Mouse (Mus musculus) C2C12 (cell line): ENCODE data around the gene Pikfyve. TPM values are rescaled to one million over a fixed set of nuclear protein-coding genes. Genes with fewer than 3 reads are reported as not detected.
"Not testable (repeated sequence)": the region's sequence is repeated elsewhere in the genome, so short reads cannot be mapped to it uniquely, and the experiment has no call there.

Source experiments
- H3K27me3 ChIP-seq: one replicate; pipeline ENCODE4 v1.6.1; 2011; ENCODE audit not compliant: control insufficient read depth, insufficient read depth, insufficient read length
- H3K36me3 ChIP-seq: one replicate; pipeline ENCODE4 v1.6.1; 2011; ENCODE audit not compliant: control insufficient read depth, insufficient read depth
- H3K4me3 ChIP-seq: one replicate; pipeline ENCODE4 v1.5.1; 2011; ENCODE audit warnings: mild to moderate bottlenecking, control low read depth; ENCODE audit not compliant: poor library complexity, insufficient read depth, severe bottlenecking
- H3K79me2 ChIP-seq: one replicate; pipeline ENCODE4 v1.6.1; 2011; ENCODE audit not compliant: control insufficient read depth, insufficient read depth
- H3K79me3 ChIP-seq: one replicate; pipeline ENCODE4 v1.6.1; 2011; ENCODE audit warnings: low read depth, control low read depth
- H3ac ChIP-seq: one replicate; pipeline ENCODE3; 2011; ENCODE audit warnings: low read depth; ENCODE audit not compliant: control insufficient read depth, insufficient read length
- CEBPB ChIP-seq: IDR thresholded peaks from one replicate; pipeline ENCODE4 v1.6.1; 2011; ENCODE audit warnings: low read depth, mild to moderate bottlenecking, control low read depth, moderate library complexity
- CTCF ChIP-seq: IDR thresholded peaks from one replicate; pipeline ENCODE4 v1.5.1; 2011; ENCODE audit not compliant: control insufficient read depth, insufficient read depth, insufficient read length
- FOSL1 ChIP-seq: IDR thresholded peaks from one replicate; pipeline ENCODE4 v1.8.0; 2011; ENCODE audit warnings: mild to moderate bottlenecking, low read length; ENCODE audit not compliant: poor library complexity, insufficient read depth, severe bottlenecking
- MAX ChIP-seq: IDR thresholded peaks from one replicate; pipeline ENCODE4 v1.6.1; 2011; ENCODE audit warnings: mild to moderate bottlenecking, control low read depth
- MYOD1 ChIP-seq: IDR thresholded peaks from one replicate; pipeline ENCODE4 v1.6.1; 2011; ENCODE audit warnings: low read depth; ENCODE audit not compliant: control insufficient read depth, insufficient read length
- MYOG ChIP-seq: IDR thresholded peaks from one replicate; pipeline ENCODE4 v1.6.1; 2011; ENCODE audit not compliant: control insufficient read depth, insufficient read length; ENCODE audit errors: extremely low read depth
- USF1 ChIP-seq: IDR thresholded peaks from one replicate; pipeline ENCODE4 v1.6.1; 2011; ENCODE audit warnings: low read depth, mild to moderate bottlenecking, control low read depth, moderate library complexity
- polyA plus RNA-seq: library from polyadenylated mRNA; unstranded; fragments of >200 nt; fragmentation: generic; extraction: Trizol; gene quantifications from one replicate; pipeline ENCODE4 v1.2.1, GENCODE M21; 2012; ENCODE audit warnings: missing spikeins

The Pikfyve gene
- polyA plus RNA-seq, 1 experiment, result 3.2 TPM

DNA sequence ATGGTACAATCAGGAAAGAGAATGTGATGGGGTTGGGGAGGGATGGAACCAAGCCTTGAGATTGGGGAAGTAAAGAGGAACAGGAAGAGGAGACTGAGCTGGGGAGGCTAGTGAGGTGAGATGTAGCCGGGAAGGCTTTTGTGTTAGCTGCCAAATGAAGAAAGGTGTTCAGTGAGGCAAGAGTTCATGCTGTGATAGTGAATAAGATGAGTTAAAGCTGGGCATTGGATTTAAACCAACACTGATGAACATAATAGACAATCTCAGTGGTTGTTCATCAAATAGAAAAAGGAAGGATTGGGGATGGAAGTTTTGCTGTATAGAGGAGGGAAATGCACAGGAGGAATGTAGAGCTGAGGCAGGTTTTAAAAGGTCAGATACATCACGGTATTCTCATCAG is 26.7 kb downstream of the Pikfyve start:
- Histone ChIP-seq H3K79me3 (no peaks in the 10 kb centered on the region), H3K79me2 (no peaks in the 10 kb centered on the region), H3K36me3 (peaks cover 32% of the 10 kb centered on the region), H3ac (no peak overlapping the region), H3K4me3 (no peak overlapping the region), H3K27me3 (no peaks in the 10 kb centered on the region)
- no peak for TF ChIP-seq FOSL1
- no peak for TF ChIP-seq USF1
- TF ChIP-seq MAX, result no peak
- no peak for TF ChIP-seq CTCF
- TF ChIP-seq MYOG, result no peak

GRCm38 (mm10) chr1:65217567-65217966 is 31.1 kb downstream of the Pikfyve start:
- H3K79me2 ChIP-seq, result no peaks in the 10 kb centered on the region
- no peaks in the 10 kb centered on the region for H3K79me3 ChIP-seq
- TF ChIP-seq USF1 (no peak), MYOD1 (peak; percentile 20)
- peaks cover 40% of the 10 kb centered on the region for H3K36me3 ChIP-seq
- H3ac ChIP-seq, result no peak overlapping the region
- H3K4me3 ChIP-seq, result no peak overlapping the region
- H3K27me3 ChIP-seq, result no peaks in the 10 kb centered on the region

DNA sequence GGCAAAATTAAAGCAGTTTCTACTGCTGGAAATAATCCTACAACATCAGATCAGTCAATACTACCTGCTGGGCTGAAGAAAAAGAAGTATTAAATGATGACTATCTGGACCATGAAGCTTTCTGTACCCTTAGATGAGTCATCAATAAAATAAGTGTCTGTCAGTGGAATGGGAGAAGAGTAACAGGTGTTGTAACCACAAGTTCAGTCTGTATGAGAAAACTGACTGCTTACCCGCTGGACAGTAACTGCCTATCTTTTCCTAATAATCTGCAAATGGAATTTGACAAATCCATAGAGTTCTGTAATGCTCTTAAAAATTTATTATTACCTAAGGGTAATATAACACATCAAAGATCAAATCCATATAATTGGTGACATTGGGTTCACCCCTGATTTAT is 31.5 kb downstream of the Pikfyve start:
- H3K79me2 ChIP-seq, result no peaks in the 10 kb centered on the region
- no peak overlapping the region for H3ac ChIP-seq
- no peaks in the 10 kb centered on the region for H3K27me3 ChIP-seq
- TF ChIP-seq CTCF (no peak), CEBPB (no peak), MYOG (no peak), USF1 (no peak), MYOD1 (peak; percentile 93), MAX (no peak)
- H3K79me3 ChIP-seq, result no peaks in the 10 kb centered on the region
- H3K36me3 ChIP-seq, result peaks cover 40% of the 10 kb centered on the region
- H3K4me3 ChIP-seq, result no peak overlapping the region

GRCm38 (mm10) chr1:65223654-65224053 is 37.2 kb downstream of the Pikfyve start:
- peaks cover 54% of the 10 kb centered on the region for H3K36me3 ChIP-seq
- H3K27me3 ChIP-seq, result no peaks in the 10 kb centered on the region
- H3ac ChIP-seq, result no peak overlapping the region
- TF ChIP-seq USF1, result no peak
- TF ChIP-seq MYOG, result no peak
- no peak for TF ChIP-seq FOSL1
- no peak for TF ChIP-seq MYOD1
- TF ChIP-seq MAX, result no peak
- TF ChIP-seq CTCF, result no peak
- no peak for TF ChIP-seq CEBPB
- no peaks in the 10 kb centered on the region for H3K79me2 ChIP-seq
- no peak overlapping the region for H3K4me3 ChIP-seq
- no peaks in the 10 kb centered on the region for H3K79me3 ChIP-seq

GRCm38 (mm10) chr1:65227681-65228080 is 41.2 kb downstream of the Pikfyve start:
- no peak overlapping the region for H3K4me3 ChIP-seq
- no peak for TF ChIP-seq MYOD1
- TF ChIP-seq USF1, result no peak
- no peak for TF ChIP-seq CEBPB
- no peak for TF ChIP-seq FOSL1
- no peak overlapping the region for H3ac ChIP-seq
- H3K36me3 ChIP-seq, result peaks cover 31% of the 10 kb centered on the region
- no peaks in the 10 kb centered on the region for H3K79me2 ChIP-seq
- H3K27me3 ChIP-seq, result no peaks in the 10 kb centered on the region
- H3K79me3 ChIP-seq, result no peaks in the 10 kb centered on the region

DNA sequence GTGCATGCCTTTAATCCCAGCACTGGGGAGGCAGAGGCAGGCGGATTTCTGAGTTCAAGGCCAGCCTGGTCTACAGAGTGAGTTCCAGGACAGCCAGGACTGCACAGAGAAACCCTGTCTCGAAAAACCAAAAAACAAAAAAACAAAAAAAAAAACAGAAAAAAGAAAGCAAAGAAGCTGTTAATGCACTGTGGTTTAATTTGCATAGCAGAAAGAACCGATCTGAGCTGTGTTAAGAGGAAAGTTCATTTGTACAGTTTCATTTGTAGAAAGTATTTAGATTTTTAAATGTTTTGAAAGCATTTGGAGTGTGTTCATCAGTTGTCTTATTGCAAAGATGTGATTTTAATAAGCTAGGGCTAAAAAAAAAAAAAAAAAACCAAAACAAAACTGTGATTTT is 43.3 kb downstream of the Pikfyve start:
- not testable (repeated sequence) for H3K27me3 ChIP-seq, H3K79me2 ChIP-seq, H3K79me3 ChIP-seq, H3K4me3 ChIP-seq, H3ac ChIP-seq
- H3K36me3 ChIP-seq, result peaks cover 27% of the 10 kb centered on the region

DNA sequence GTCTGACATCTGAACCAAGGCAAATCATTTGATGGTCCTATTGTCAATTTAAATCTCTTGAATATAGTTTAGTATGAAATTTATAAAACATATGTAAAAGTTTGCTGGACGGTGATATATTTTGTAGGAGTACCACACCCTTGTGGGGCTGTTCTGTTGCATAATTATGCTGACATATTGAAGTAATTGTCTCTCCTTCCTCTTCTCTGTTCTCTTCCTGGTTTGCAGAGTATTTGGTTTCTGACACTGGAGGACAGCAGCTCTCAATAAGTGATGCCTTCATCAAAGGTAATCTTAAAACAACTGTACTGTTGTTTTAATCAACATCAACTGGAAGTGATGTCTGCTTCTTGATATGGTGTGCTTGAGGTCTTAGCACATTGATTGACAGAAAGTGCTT is 44.1 kb downstream of the Pikfyve start:
- Histone ChIP-seq H3K27me3 (no peaks in the 10 kb centered on the region), H3ac (no peak overlapping the region), H3K79me2 (no peaks in the 10 kb centered on the region), H3K4me3 (no peak overlapping the region), H3K36me3 (peaks cover 35% of the 10 kb centered on the region), H3K79me3 (no peaks in the 10 kb centered on the region)
- no peak for TF ChIP-seq MYOD1
- no peak for TF ChIP-seq MAX
- TF ChIP-seq MYOG, result no peak
